Mouse (Mus musculus) inflammation-experienced regulatory T-cells, adult 6 months (primary cell): ENCODE measurements around the gene Jakmip3. TPM values are rescaled to one million over a fixed set of nuclear protein-coding genes. Genes with fewer than 3 reads are reported as not detected.

Experiments
- ATAC-seq: one replicate; pipeline ENCODE4 v1.8.0; 2017
- polyA plus RNA-seq, 3 experiments: library from polyadenylated mRNA; unstranded; fragments of 100-300 nt; shearing (Covaris generic); gene quantifications; one replicate each; pipeline ENCODE4 v1.2.1; 2017

The Jakmip3 gene
- polyA plus RNA-seq, 3 experiments from 2014 or later: 0.09 to 0.33 TPM; not detected in 1

- no peak for ATAC-seq
Observed at GRCm38 (mm10) chr7:138948309-138948708, 7.8 kb downstream of the Jakmip3 start.

- ATAC-seq: no peak
Observed at GRCm38 (mm10) chr7:138955787-138956186, 15.3 kb downstream of the Jakmip3 start.

GRCm38 (mm10) chr7:138957106-138957505 lies 16.6 kb downstream of the Jakmip3 start:
- no peak for ATAC-seq

- no peak for ATAC-seq
Observed at GRCm38 (mm10) chr7:138959747-138960146, 19.2 kb downstream of the Jakmip3 start.

GRCm38 (mm10) chr7:138963756-138964155 lies 23.2 kb downstream of the Jakmip3 start:
- ATAC-seq: no peak

- no peak for ATAC-seq
Observed at GRCm38 (mm10) chr7:138968010-138968620, 27.6 kb downstream of the Jakmip3 start.

- no peak for ATAC-seq
Observed at GRCm38 (mm10) chr7:138977510-138977909, 37.0 kb downstream of the Jakmip3 start.

- no peak for ATAC-seq
Observed at GRCm38 (mm10) chr7:138984576-138984975, 44.0 kb downstream of the Jakmip3 start.

GRCm38 (mm10) chr7:138989156-138989555 lies 48.6 kb downstream of the Jakmip3 start:
- ATAC-seq: no peak

GRCm38 (mm10) chr7:139002692-139003091 lies 62.2 kb downstream of the Jakmip3 start:
- no peak for ATAC-seq

- ATAC-seq: no peak
Observed at GRCm38 (mm10) chr7:139003250-139003649, 62.7 kb downstream of the Jakmip3 start.

- ATAC-seq: no peak
Observed at GRCm38 (mm10) chr7:139009786-139010502, 69.4 kb downstream of the Jakmip3 start.

- no peak for ATAC-seq
Observed at GRCm38 (mm10) chr7:139011027-139011426, 70.5 kb downstream of the Jakmip3 start.

- no peak for ATAC-seq
Observed at GRCm38 (mm10) chr7:139011586-139011985, 71.1 kb downstream of the Jakmip3 start.

GRCm38 (mm10) chr7:139012767-139013369 lies 72.3 kb downstream of the Jakmip3 start:
- no peak for ATAC-seq

- ATAC-seq: peak; percentile 68
Observed at GRCm38 (mm10) chr7:139015143-139015542, 74.6 kb downstream of the Jakmip3 start.

GRCm38 (mm10) chr7:139016288-139016687 lies 75.8 kb downstream of the Jakmip3 start:
- no peak for ATAC-seq

- no peak for ATAC-seq
Observed at GRCm38 (mm10) chr7:139017249-139017903, 76.8 kb downstream of the Jakmip3 start.

- no peak for ATAC-seq
Observed at GRCm38 (mm10) chr7:139020884-139021283, 80.4 kb downstream of the Jakmip3 start.

GRCm38 (mm10) chr7:139021326-139021725 lies 80.8 kb downstream of the Jakmip3 start:
- ATAC-seq: no peak

GRCm38 (mm10) chr7:139027136-139027535 lies 86.6 kb downstream of the Jakmip3 start:
- no peak for ATAC-seq

GRCm38 (mm10) chr7:139031215-139031614 lies 90.7 kb downstream of the Jakmip3 start:
- no peak for ATAC-seq

GRCm38 (mm10) chr7:139063406-139063805 lies 122.9 kb downstream of the Jakmip3 start:
- ATAC-seq: no peak
